Mouse (Mus musculus): ENCODE data around the gene Fam78b. TPM values are rescaled to one million over a fixed set of nuclear protein-coding genes. Genes with fewer than 3 reads are reported as not detected.

Fam78b gene
- polyA plus RNA-seq, 1 experiment from 2014 or later, result 0.89 TPM

DNA sequence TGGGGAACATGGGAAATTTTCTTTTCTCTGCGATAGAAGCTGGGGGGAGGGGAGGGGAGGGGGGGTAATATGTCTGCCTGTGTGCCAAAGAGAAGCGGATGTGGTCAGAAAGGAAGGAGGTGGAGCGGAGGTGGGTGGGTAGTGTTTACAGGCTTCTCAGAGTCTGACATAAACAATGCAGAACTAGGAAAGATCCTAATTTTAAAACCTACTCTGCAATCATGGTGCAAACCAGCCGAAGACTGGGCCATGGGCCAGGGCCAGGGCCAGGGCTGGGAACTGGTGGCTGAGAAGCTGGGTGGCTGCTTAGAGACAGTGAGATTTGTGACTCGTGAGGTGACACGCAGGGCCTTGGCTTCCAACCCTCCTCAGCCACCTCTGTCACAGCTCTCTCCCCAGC lies 69.1 kb downstream of the Fam78b start:
- H3K27ac ChIP-seq, result no peak overlapping the region
- H3K4me3 ChIP-seq, result no peak overlapping the region
- ATAC-seq (replicated peaks; ENCODE audit: insufficient number of reproducible peaks, insufficient read depth, low FRiP score, low read depth), result no peak
- no peaks in the 10 kb centered on the region for H3K4me1 ChIP-seq (replicated peaks)
- 36% methylated on average over 6 of the region's 6 CpGs for WGBS
- no peaks in the 10 kb centered on the region for H3K36me3 ChIP-seq
- H3K27me3 ChIP-seq, result no peaks in the 10 kb centered on the region; the same call in 1 of the 2 replicates
- H3K9me3 ChIP-seq (replicated peaks), result no peaks in the 10 kb centered on the region
- no peak overlapping the region for H3K4me2 ChIP-seq
- H3K9ac ChIP-seq, result no peak overlapping the region

DNA sequence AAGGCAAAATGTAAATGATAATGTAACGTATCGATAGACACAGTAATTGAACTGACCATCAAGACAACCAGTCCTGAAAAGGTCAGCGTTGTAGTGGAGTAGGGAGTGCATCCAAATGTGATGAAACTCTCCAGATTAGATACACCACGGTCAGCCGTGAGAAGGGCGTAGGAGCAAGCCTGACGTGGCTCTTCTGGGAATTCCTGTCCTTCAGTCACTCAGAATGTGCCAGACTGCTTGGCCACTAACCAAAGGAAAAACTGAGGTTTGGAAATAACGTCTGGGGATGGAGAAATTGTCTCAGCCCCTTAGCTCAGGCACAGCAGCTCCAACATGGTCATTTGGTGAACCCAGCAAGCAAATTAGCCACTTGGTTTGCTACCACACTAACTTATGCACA lies 74.5 kb downstream of the Fam78b start:
- WGBS, result 62% methylated on average over 8 of the region's 8 CpGs
- Histone ChIP-seq H3K27ac (no peak overlapping the region), H3K36me3 (no peaks in the 10 kb centered on the region), H3K4me3 (no peak overlapping the region), H3K4me2 (no peak overlapping the region), H3K4me1 (replicated peaks) (no peaks in the 10 kb centered on the region), H3K27me3 (no peaks in the 10 kb centered on the region), H3K9ac (no peak overlapping the region), H3K9me3 (replicated peaks) (no peaks in the 10 kb centered on the region)
- no peak for ATAC-seq (replicated peaks; ENCODE audit: insufficient number of reproducible peaks, insufficient read depth, low FRiP score, low read depth)

DNA sequence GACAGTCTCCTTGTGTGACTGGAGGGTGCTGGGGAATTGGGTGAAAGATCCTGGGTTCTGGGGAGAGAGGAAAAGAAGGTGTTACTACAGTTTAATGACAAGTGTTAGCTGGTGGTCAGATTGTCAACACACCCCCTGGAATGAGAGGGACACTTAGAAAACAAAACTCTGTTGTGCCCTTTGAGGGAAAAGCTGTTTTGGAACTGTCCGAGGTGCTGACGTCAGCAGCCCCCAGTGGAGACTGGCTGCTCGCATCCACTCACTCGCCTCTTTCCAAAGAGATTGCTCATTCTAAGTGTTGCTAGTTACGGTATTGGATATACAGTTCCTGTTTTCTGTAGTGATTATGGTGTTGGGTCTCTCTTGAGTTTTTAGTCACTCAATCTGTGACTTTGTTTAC lies 78.3 kb downstream of the Fam78b start:
- no peaks in the 10 kb centered on the region for H3K27me3 ChIP-seq

DNA sequence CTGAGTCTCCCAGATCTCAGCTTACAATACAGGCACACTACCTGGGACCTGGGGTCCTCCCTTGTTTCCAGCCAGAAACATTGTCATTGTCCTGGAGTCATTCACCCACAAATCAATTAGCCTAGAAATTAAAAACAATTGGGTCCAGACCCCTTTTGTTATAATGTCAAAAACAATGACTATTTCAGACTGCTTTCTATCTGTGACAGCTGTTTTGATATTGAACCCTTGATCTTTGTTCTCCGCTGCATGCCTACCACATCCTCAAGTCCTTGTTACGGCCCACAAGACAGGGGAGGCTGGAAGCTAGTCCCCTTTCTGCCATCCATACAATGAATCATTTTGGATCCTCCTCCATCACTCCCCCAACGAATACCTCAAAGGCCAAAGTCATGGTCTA lies 80.7 kb downstream of the Fam78b start:
- H3K27me3 ChIP-seq, result no peaks in the 10 kb centered on the region
- H3K27ac ChIP-seq, result no peak overlapping the region
- H3K9ac ChIP-seq, result no peak overlapping the region
- H3K4me1 ChIP-seq (replicated peaks), result no peaks in the 10 kb centered on the region
- 79% methylated on average over 3 of the region's 3 CpGs for WGBS
- H3K36me3 ChIP-seq, result no peaks in the 10 kb centered on the region
- H3K4me2 ChIP-seq, result no peak overlapping the region
- ATAC-seq (replicated peaks; ENCODE audit: insufficient number of reproducible peaks, insufficient read depth, low FRiP score, low read depth), result no peak
- H3K9me3 ChIP-seq (replicated peaks), result no peaks in the 10 kb centered on the region
- H3K4me3 ChIP-seq, result no peak overlapping the region

More for the DNA sequence above, 78.3 kb downstream of the Fam78b start:
- ATAC-seq (replicated peaks; ENCODE audit: insufficient number of reproducible peaks, insufficient read depth, low FRiP score, low read depth), result no peak
- no peak overlapping the region for H3K4me2 ChIP-seq
- H3K9ac ChIP-seq, result no peak overlapping the region
- no peaks in the 10 kb centered on the region for H3K9me3 ChIP-seq (replicated peaks)
- no peak overlapping the region for H3K4me3 ChIP-seq
- 22% methylated on average over 5 of the region's 5 CpGs for WGBS
- H3K27ac ChIP-seq, result no peak overlapping the region
- H3K4me1 ChIP-seq (replicated peaks), result no peaks in the 10 kb centered on the region
- no peaks in the 10 kb centered on the region for H3K36me3 ChIP-seq

DNA sequence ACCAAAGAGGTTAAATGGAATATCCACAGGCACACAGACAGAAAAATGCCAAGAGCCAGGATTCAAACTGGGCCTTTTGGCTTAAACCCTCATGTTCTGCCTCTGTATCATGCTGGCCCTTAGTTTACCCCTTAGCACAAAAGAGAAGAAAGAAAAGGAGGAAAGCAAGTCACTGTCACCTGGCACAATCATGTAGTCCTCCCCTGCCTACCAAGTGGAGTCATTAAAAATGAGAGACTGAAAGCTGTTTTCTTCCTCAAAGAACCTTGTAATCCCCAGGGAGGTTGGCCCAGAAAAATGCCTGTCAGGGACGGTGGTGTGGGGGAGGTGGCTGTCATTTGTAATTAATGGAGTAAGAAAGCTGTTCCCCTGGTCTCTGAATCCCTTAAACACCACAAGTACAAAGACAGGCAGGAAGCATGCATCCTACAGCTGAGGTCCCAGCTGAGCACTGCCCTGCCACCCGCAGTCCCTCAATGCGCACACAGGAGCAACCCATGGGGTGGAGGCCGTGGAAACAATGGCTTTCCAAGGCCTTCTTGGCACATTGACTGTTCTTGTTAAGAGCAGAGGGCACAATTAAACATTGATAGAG lies 81.4 kb downstream of the Fam78b start:
- H3K27ac ChIP-seq, result no peak overlapping the region

DNA sequence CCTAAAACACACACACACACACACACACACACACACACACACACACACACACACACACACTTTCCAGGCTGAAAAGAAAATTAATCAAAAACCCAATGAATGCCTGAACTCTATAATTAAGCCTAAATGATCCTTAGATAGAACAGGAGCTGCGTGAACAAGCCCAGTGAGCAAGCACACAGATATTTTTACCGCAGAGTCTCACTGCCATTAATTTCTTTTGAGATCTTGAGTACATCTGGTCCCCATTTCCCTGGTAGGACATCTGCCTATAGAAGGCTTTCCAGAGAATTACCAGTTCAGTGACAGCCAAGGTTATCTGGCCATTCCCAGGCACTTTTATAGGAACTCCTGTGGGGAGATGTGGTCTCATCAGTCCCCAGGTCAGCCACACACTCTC lies 82.0 kb downstream of the Fam78b start:
- no peak for ATAC-seq (replicated peaks; ENCODE audit: insufficient number of reproducible peaks, insufficient read depth, low FRiP score, low read depth)
- H3K9ac ChIP-seq, result no peak overlapping the region
- H3K9me3 ChIP-seq (replicated peaks), result no peaks in the 10 kb centered on the region
- H3K4me3 ChIP-seq, result no peak overlapping the region
- H3K27me3 ChIP-seq, result no peaks in the 10 kb centered on the region
- H3K27ac ChIP-seq, result no peak overlapping the region
- H3K36me3 ChIP-seq, result no peaks in the 10 kb centered on the region
- no peaks in the 10 kb centered on the region for H3K4me1 ChIP-seq (replicated peaks)
- no peak overlapping the region for H3K4me2 ChIP-seq
- WGBS, result 86% methylated on average over 2 of the region's 2 CpGs

More for the DNA sequence above, 81.4 kb downstream of the Fam78b start:
- no peak overlapping the region for H3K4me3 ChIP-seq
- no peaks in the 10 kb centered on the region for H3K4me1 ChIP-seq (replicated peaks)
- no peak for ATAC-seq (replicated peaks; ENCODE audit: insufficient number of reproducible peaks, insufficient read depth, low FRiP score, low read depth)
- 47% methylated on average over 4 of the region's 4 CpGs for WGBS
- H3K4me2 ChIP-seq, result no peak overlapping the region
- no peaks in the 10 kb centered on the region for H3K27me3 ChIP-seq
- H3K36me3 ChIP-seq, result no peaks in the 10 kb centered on the region
- H3K9ac ChIP-seq, result no peak overlapping the region
- no peaks in the 10 kb centered on the region for H3K9me3 ChIP-seq (replicated peaks)

DNA sequence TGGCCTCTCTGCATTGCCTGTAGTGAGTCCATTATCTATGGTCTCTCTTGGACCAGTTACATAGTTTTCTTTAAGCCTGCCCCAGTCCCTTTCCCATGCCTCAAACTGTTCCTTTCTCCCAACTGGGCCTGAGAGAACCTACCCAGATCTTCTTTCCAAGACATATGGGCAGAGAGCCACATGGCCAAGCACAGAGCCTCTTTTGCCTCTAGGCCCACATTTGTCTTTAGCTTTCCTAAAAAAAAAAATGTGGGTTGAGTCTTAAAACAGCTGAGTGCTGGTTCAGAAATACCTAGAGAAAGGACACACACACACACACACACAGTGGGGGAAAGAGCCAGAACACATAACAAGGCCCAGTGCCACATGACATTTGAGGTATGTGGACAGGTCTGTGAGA lies 83.1 kb downstream of the Fam78b start:
- Histone ChIP-seq H3K9me3 (replicated peaks) (no peaks in the 10 kb centered on the region), H3K4me3 (no peak overlapping the region), H3K4me2 (no peak overlapping the region), H3K27me3 (no peaks in the 10 kb centered on the region), H3K9ac (no peak overlapping the region), H3K4me1 (replicated peaks) (no peaks in the 10 kb centered on the region), H3K36me3 (no peaks in the 10 kb centered on the region), H3K27ac (no peak overlapping the region)
- ATAC-seq (replicated peaks; ENCODE audit: insufficient number of reproducible peaks, insufficient read depth, low FRiP score, low read depth), result no peak

DNA sequence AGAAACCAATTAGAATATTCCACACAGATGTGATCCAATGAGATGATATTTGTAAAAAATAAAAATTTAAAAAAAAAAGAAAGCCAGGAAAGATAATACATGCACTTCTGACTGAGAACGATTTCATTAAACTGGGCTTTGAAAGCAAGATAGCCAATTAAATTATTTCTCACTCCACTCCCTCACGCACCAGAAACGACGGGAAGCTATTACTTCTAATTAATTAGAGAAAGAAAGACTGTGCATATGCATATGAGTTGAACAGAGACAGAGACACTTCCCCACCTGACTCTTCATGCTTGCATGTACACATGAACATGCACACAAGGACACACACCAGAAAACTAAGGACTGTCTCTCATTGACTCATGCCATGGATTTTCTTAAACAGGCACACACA lies 84.2 kb downstream of the Fam78b start:
- Histone ChIP-seq H3K4me2 (no peak overlapping the region), H3K27ac (no peak overlapping the region), H3K36me3 (no peaks in the 10 kb centered on the region), H3K9ac (no peak overlapping the region), H3K27me3 (no peaks in the 10 kb centered on the region), H3K4me3 (no peak overlapping the region), H3K4me1 (replicated peaks) (no peaks in the 10 kb centered on the region), H3K9me3 (replicated peaks) (no peaks in the 10 kb centered on the region)
- no peak for ATAC-seq (replicated peaks; ENCODE audit: insufficient number of reproducible peaks, insufficient read depth, low FRiP score, low read depth)
- 76% methylated on average over 4 of the region's 4 CpGs for WGBS

DNA sequence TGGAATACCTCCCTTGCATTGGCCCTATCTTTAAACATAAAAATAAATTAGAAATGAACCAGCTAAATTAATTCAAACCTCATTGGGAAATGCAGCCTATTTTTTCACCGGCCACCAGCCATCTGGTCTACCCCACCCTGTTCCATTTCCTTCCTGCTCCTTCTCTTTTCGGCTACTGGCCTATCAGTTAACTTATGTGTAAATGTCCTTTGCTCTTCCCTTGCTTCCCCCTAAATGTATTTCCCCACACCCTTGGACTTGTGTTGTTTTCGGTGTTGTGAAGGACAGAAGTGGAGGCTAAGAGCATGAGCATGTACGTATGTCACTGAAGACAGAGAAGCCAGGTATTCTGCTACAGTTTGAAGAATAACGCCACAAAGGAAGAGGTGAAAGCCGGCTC lies 89.2 kb downstream of the Fam78b start:
- 75% methylated on average over 6 of the region's 6 CpGs for WGBS
- Histone ChIP-seq H3K4me3 (no peak overlapping the region), H3K4me1 (replicated peaks) (no peaks in the 10 kb centered on the region), H3K27me3 (no peaks in the 10 kb centered on the region), H3K9me3 (replicated peaks) (no peaks in the 10 kb centered on the region), H3K9ac (no peak overlapping the region), H3K27ac (no peak overlapping the region), H3K36me3 (no peaks in the 10 kb centered on the region), H3K4me2 (no peak overlapping the region)
- ATAC-seq (replicated peaks; ENCODE audit: insufficient number of reproducible peaks, insufficient read depth, low FRiP score, low read depth), result no peak

DNA sequence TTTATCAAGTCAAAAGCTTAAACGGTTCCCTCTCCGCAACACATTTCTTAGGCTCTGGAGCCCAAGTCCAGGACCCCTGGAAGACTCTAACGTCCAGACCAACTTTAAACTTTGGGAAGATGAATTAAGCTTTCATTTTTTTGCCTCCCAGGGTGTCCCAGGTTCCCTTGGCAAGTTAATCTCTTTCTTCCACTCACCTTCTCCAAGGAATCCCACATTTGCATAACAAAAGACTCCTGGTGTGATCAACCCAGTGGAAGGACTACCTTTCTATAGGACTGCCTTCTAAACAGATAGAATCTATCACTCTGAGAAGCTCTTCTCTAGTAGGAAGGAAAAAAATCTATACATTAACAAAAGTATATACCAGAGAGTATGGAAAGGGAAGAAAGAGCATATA lies 92.3 kb downstream of the Fam78b start:
- Histone ChIP-seq H3K9me3 (replicated peaks) (no peaks in the 10 kb centered on the region), H3K4me2 (no peak overlapping the region)

DNA sequence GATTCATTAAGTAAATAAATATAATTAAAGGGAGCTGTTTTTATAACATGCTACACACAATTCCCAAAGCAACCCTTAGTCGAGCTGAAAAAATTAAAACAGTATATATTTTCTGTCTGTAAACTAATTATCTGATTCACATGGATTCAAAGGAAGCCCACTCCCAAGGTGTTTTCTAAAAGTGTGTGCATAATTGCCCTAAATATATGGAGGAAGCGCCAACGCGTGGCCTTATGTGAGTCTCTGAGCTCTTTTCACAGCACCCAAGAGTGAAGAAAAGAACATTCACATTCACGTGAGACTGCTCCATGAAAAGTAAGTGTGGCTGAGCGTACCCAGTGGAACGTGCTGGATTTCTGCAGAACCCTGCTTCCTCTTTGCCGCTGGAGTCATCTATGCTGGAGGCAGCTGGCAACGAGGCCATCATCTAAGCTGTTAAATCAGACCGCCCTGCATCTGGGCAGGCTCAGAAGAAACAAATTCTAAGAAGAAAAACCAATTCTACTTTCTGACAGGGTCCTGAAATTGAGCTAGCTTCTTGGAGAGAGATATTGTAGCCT lies 93.5 kb downstream of the Fam78b start:
- Histone ChIP-seq H3K27ac (no peak overlapping the region), H3K4me2 (no peak overlapping the region), H3K36me3 (no peaks in the 10 kb centered on the region), H3K9me3 (replicated peaks) (no peaks in the 10 kb centered on the region), H3K27me3 (no peaks in the 10 kb centered on the region), H3K4me3 (no peak overlapping the region), H3K9ac (no peak overlapping the region), H3K4me1 (replicated peaks) (no peaks in the 10 kb centered on the region)
- 77% methylated on average over 10 of the region's 10 CpGs for WGBS
- ATAC-seq (replicated peaks; ENCODE audit: insufficient number of reproducible peaks, insufficient read depth, low FRiP score, low read depth), result no peak

More for the DNA sequence above, 92.3 kb downstream of the Fam78b start:
- Histone ChIP-seq H3K4me1 (replicated peaks) (no peaks in the 10 kb centered on the region), H3K4me3 (no peak overlapping the region), H3K27ac (no peak overlapping the region), H3K27me3 (no peaks in the 10 kb centered on the region), H3K36me3 (no peaks in the 10 kb centered on the region), H3K9ac (no peak overlapping the region)
- 54% methylated on average over 3 of the region's 3 CpGs for WGBS
- ATAC-seq (replicated peaks; ENCODE audit: insufficient number of reproducible peaks, insufficient read depth, low FRiP score, low read depth), result no peak

DNA sequence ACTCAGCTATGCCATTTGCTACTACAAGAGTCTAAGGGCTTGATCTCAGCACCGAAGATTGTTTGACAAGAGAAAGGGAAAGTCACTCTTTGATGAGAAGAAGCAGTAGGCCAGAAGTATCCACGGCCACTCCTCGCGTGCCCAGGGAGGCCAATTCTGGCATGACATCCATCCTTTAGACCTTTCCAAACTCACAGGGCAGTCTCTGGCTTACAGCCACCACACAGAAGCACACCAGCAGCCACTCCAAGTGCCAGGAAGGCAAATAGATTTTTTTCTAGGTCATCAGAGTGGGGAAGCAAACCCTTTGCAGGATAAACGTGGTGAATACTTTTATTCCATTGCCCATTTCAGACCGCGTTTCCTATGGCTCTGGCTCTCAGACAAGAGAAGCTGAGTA lies 97.5 kb downstream of the Fam78b start:
- ATAC-seq (replicated peaks; ENCODE audit: insufficient number of reproducible peaks, insufficient read depth, low FRiP score, low read depth), result no peak
- 78% methylated on average over 7 of the region's 7 CpGs for WGBS
- H3K4me1 ChIP-seq (replicated peaks), result no peaks in the 10 kb centered on the region
- no peak overlapping the region for H3K4me2 ChIP-seq
- H3K9ac ChIP-seq, result no peak overlapping the region
- H3K36me3 ChIP-seq, result no peaks in the 10 kb centered on the region
- H3K4me3 ChIP-seq, result no peak overlapping the region
- H3K9me3 ChIP-seq (replicated peaks), result no peaks in the 10 kb centered on the region
- no peaks in the 10 kb centered on the region for H3K27me3 ChIP-seq
- H3K27ac ChIP-seq, result no peak overlapping the region
